Mouse (Mus musculus) C2C12 (cell line): Measurements from ENCODE around the gene Gnaq.

Source experiments
- CEBPB ChIP-seq: IDR thresholded peaks from one replicate; pipeline ENCODE4 v1.6.1; 2011; ENCODE audit warnings: low read depth, mild to moderate bottlenecking, control low read depth, moderate library complexity
- CTCF ChIP-seq: IDR thresholded peaks from one replicate; pipeline ENCODE4 v1.5.1; 2011; ENCODE audit not compliant: control insufficient read depth, insufficient read depth, insufficient read length
- MAX ChIP-seq: IDR thresholded peaks from one replicate; pipeline ENCODE4 v1.6.1; 2011; ENCODE audit warnings: mild to moderate bottlenecking, control low read depth
- MYOD1 ChIP-seq: IDR thresholded peaks from one replicate; pipeline ENCODE4 v1.6.1; 2011; ENCODE audit warnings: low read depth; ENCODE audit not compliant: control insufficient read depth, insufficient read length
- MYOG ChIP-seq: IDR thresholded peaks from one replicate; pipeline ENCODE4 v1.6.1; 2011; ENCODE audit not compliant: control insufficient read depth, insufficient read length; ENCODE audit errors: extremely low read depth
- USF1 ChIP-seq: IDR thresholded peaks from one replicate; pipeline ENCODE4 v1.6.1; 2011; ENCODE audit warnings: low read depth, mild to moderate bottlenecking, control low read depth, moderate library complexity

- TF ChIP-seq USF1 (no peak), CTCF (no peak), MYOG (no peak), MAX (no peak), CEBPB (no peak), MYOD1 (no peak)
Observed at GRCm38 (mm10) chr19:16383127-16383526, 250.5 kb downstream of the Gnaq start.
